Mouse (Mus musculus) layer of hippocampus, adult 2 months (tissue): ENCODE measurements at regions not wholly inside any gene's neighbourhood (a gene's known extent, or its start where the extent isn't known, plus 50 kb on each side); places are given as distances from the start of the nearest gene placed in this dataset.

ENCODE experiments used
- DNase-seq, 2 experiments: peaks; one replicate each; pipeline ENCODE4 v3.0.0; 2022; ENCODE audit warnings: low spot score in 2 of 2
- H3K27ac ChIP-seq: fragments of 200-600 bp; 2 replicates; pipeline ENCODE4 v1.8.1; 2022
- H3K4me3 ChIP-seq: fragments of 200-600 bp; 2 replicates; pipeline ENCODE4 v1.8.1; 2022; ENCODE audit warnings: mild to moderate bottlenecking
- CTCF ChIP-seq: fragments of 200-600 bp; conservative IDR thresholded peaks from 2 replicates; pipeline ENCODE4 v1.8.1; 2022; ENCODE audit warnings: antibody characterized with exemption, mild to moderate bottlenecking, moderate library complexity

DNA sequence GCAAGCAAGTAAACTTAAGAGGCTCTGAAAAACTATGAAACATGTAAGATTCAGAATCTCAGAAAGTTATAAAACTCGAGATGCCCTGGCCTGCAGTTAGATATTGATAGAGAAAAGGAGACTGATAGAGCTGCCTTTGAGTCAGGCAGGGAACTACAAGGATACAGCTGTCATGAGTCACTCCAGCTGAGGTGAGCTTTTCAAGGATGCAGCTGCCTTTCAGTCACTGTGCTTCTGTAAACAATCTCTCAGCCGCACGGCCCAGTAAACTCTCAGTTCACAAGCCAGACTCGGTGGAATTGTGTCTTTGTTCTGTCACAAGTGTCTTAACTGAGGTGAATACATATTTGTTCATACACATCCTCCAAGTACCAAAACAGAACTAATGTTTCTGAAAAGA lies 334.9 kb upstream of the Rsrc1 start:
- DNase-seq = no peak
- Histone ChIP-seq H3K27ac (no peak overlapping the region), H3K4me3 (no peak overlapping the region)
- no peak for TF ChIP-seq CTCF

DNA sequence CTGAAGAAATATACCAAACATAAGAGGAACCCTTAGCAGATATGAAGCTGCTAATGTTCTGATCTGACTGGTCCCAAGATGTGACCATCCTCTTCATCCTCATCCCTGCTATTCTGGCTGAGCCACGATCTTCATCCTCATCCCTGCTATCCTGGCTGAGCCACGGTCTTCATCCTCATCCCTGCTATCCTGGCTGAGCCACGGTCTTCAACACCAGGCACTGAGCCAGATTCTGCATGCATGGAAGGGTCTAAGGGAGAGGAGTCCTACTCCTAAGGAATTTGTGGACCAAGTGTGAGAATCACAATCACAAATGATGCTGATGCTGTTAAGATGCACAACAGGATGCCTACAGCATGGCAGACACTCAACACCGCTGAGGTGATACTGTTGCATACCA lies 331.9 kb upstream of the Rsrc1 start:
- DNase-seq = no peak
- no peak for TF ChIP-seq CTCF
- no peak overlapping the region for H3K27ac ChIP-seq

DNA sequence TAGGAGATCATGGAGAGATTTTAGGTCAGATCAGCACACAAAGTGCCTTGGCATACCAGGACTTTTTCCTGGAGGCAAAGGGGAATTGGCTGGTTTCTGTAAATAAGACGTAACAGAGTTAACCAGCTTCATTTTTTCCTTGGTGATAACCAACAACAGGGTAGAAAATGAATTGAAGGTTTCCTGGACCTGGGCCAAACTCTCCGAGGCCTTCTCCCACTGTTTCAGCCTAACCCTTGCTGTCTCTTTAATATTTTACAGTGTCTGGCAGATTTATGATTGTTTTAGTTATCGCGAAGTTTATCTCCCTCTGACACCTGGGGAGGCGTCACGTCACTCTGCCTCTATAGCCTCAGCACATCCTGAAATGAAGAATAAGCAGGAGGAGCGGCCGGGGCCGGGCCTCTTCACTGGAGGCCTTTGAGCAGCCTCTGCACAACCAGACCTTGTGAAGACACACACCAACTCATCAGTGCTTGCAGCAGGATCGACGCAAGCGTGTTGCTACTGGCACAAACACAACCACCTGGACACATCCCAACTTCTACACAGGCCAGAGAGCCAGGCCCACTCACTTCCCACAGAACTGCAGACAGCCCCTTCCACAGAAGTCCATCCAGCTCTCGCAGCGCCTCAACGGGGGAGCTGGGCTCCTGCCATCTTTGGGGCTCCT lies 331.0 kb upstream of the Rsrc1 start:
- peak overlapping the region; percentile 48 for H3K4me3 ChIP-seq
- H3K27ac ChIP-seq = peak overlapping the region; percentile 80
- DNase-seq = peak; percentile 19 to 32
- TF ChIP-seq CTCF = no peak

More for the DNA sequence above, 331.9 kb upstream of the Rsrc1 start:
- H3K4me3 ChIP-seq = no peak overlapping the region

DNA sequence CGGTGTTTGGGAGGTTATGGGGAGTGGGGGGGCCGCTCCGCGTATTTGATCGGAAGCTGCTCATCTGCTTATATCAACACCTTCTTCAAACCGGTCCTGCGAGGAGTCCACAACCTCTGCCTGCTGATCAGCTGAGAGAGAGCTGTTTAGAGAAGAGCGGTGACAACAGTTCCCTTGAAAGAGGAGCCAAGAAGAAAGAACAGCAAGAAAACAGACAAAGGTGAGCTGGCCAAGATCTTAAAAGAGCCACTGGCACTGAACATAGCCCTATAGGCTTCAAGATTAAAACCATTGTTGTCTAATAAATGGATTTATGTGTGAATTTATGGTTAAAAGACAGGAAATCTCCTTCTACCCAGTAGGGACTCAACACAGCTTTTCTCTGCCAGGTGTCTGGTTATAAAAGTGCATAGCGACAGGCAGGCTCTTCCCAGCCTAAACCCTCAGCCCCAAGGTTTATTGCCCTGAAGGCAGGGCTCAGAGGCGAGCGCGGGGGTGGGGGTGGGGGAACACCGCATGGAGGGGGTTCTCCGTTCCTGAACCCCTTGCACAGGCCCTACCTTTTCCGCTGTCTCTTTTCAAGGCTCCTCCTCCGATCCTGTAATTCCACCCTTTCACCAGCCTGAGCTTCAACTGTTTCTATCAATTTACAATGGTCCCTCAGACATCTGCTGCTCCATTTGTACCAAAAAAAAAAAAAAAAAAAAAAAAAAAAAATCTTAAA lies 330.3 kb upstream of the Rsrc1 start:
- TF ChIP-seq CTCF = no peak; the same call in none of the 2 replicates
- H3K4me3 ChIP-seq = peak overlapping the region; percentile 48
- peak; percentile 6 to 24 for DNase-seq
- H3K27ac ChIP-seq = peak overlapping the region; percentile 80

DNA sequence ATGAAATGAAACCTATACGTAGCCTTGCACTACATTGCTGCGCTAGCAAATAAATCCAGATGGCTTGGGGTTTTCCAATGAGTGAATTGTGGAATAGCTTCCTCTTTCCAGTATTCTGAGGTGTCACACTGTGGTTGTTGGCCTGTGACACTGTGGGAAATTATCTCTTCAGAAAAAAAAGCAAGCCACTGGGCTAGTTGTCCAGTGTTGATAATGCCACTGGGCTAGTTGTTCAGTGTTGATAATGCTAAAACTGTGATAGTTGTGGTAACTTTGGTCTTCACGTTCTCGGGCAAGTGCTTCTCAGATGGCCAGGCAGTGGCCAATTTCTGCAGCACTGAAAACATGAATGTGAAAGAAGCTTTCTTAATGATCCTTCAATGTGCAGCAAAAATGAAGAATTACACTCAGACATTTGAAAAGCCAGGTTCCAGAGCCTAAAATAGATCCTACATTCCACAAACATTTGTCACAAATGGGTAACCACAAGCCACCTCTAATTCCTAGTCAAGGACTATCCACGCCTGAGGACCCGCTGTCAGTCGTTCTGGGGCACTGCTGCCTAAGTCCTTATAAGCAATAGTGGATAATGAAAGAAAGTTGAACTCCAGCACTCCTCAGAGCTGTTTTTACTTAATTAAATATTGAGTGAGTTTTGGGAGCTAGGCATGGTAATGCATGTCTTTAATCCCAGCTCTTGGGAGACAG lies 328.9 kb upstream of the Rsrc1 start:
- TF ChIP-seq CTCF = no peak
- H3K4me3 ChIP-seq = no peak overlapping the region
- H3K27ac ChIP-seq = no peak overlapping the region
- DNase-seq = no peak

GRCm38 (mm10) chr3:66653961-66654360 lies 327.2 kb upstream of the Rsrc1 start:
- TF ChIP-seq CTCF = no peak
- Histone ChIP-seq H3K4me3 (no peak overlapping the region), H3K27ac (no peak overlapping the region)
- no peak for DNase-seq

DNA sequence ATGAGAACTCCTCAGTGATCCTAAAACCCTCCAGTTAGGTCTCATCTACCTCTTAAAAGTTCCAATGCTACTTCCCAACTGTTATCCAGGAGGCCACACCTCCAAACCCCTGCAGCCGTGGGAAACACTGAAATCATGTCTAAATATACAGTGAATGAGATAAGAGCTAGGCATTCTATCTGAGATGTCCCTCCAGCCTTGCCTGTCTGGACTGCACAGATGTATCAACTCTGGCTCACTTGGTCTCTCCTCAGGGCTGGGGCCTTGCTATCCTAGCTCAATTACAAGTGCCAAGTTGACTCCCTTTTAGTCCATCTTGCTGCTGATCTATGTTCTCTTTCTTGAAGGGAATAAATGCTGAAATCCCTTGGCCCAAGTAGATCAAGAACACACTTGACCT lies 326.3 kb upstream of the Rsrc1 start:
- Histone ChIP-seq H3K4me3 (no peak overlapping the region), H3K27ac (no peak overlapping the region)
- no peak for TF ChIP-seq CTCF
- DNase-seq = no peak

- TF ChIP-seq CTCF = no peak
- no peak overlapping the region for H3K27ac ChIP-seq
- no peak overlapping the region for H3K4me3 ChIP-seq
- DNase-seq = no peak
Observed at GRCm38 (mm10) chr3:66656458-66656857, 324.7 kb upstream of the Rsrc1 start.

DNA sequence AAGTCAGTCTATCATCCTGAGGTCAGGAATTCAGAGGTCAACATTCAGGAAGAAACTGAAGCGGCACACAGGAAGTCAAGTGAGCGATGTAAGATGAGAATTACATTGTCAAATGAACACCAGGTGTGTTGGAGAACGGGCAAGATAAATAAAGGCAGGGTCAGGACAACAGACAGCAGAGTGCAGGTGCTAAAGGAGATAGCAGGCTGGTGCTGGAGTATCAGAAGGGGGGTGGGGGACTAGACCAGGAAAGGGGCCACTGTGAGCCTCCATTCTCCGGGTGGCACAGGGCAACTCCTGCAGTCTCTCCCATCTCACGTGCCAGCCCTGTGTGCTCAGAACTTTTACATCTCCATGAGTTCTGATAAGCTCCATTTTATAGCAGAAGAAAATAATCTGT lies 320.6 kb upstream of the Rsrc1 start:
- H3K27ac ChIP-seq = no peak overlapping the region
- DNase-seq = no peak
- no peak overlapping the region for H3K4me3 ChIP-seq
- TF ChIP-seq CTCF = no peak

GRCm38 (mm10) chr3:66661826-66662618 lies 319.2 kb upstream of the Rsrc1 start:
- TF ChIP-seq CTCF = no peak
- H3K27ac ChIP-seq = no peak overlapping the region
- H3K4me3 ChIP-seq = no peak overlapping the region
- no peak for DNase-seq

DNA sequence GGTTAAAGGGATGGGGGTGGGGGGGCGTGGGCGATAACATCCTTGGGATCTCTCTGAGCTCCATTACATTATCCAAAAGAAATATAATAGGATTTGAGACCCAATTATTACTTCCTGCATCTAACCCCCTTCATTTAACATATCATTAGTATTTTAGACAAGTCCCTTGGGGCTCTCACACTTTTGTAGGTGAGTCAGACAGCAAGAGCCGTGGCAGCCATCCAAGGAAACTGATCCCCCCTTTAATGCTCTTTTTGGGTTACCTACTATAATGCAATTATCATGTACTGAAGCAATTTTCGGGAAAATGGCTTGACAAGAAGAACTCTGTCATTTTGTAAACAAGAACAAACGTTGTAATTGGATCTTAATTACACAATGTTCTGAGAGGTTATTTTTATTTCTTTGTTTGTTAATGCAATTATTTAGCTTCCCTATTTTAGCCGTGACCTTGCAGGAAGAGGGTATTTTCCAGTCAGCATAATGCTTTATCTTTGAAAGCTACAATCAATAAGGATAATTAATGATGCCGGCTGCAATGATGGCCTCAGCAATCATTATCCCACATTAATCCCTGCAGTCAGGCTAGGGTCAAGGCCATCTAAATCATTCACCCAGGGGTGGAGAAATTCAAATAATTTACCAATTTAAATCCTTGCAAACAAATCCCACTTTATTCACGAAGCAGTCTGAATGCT lies 297.5 kb upstream of the Rsrc1 start:
- no peak overlapping the region for H3K4me3 ChIP-seq
- H3K27ac ChIP-seq = no peak overlapping the region
- no peak for TF ChIP-seq CTCF
- no peak for DNase-seq

GRCm38 (mm10) chr3:66684287-66684903 lies 296.8 kb upstream of the Rsrc1 start:
- TF ChIP-seq CTCF = no peak
- no peak for DNase-seq
- H3K27ac ChIP-seq = no peak overlapping the region
- H3K4me3 ChIP-seq = no peak overlapping the region
